Mouse (Mus musculus) gastrocnemius, adult 8-10 months (tissue): ENCODE data around the gene Cidec. TPM values are rescaled to one million over a fixed set of nuclear protein-coding genes. Genes with fewer than 3 reads are reported as not detected.
A peak's percentile ranks its signal among the peaks of the same experiment; 100 is the strongest.

Experiments
- DNase-seq, 2 experiments: peaks; one replicate each; pipeline ENCODE4 v3.0.0; 2022; ENCODE audit warnings: low spot score in 2 of 2
- total RNA-seq, 4 experiments: library from RNA; stranded (reverse); gene quantifications; 2 replicates each; pipeline ENCODE4 v1.2.4; 2022

Cidec gene
- total RNA-seq: 10 to 100 TPM in 3 of 4 experiments, 1 to 10 TPM in 1; 3.8 to 35.8 (median 19.8) TPM

DNA sequence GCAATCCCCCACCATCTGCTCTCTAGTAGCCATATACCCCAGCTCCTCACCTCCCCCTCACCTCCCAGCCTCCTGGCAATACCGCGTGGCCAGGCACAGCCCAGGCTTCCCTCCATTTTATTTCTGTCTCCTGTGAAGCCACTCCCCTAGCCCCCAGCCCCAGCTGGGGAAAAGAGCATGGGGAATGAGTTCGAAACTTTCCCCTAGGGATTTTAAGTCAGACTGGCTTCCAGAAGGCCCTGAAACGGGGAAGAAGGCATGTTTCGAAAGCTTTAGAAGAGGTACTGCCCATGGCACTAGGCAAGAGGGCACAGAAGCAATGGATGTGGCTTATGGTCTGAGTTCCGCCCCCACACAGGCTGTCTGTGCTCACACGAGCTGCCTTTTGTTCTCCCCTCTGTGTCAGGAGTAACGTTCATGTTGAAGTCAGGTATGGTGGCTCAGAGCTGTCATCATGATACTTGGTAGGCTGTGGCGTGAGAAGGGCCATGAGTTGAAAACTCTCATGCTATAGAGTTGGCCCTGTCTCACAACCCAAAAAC lies at the start of gene Cidec:
Cidec (minus strand) TSS at position 97 of the 542 bp plus-strand sequence.
- DNase-seq: no peak

DNA sequence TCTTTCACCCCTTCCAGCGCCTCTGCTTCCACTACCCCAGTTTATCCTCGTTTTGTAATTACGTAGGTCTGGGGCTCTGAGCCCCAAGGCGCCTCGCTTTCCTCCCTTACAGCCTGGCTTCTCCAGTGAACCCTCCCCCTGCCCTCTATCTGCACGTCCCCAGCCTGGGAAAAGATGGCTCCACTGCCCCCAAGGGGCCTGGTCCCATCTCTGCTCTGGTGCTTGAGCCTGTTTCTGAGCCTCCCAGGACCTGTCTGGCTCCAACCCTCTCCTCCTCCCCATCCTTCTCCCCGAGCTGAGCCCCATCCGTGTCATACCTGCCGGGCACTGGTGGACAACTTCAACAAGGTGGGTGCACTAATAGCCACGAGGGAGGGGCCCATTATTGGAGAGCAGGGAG lies 48.2 kb upstream of the Cidec start:
- no peak for DNase-seq

DNA sequence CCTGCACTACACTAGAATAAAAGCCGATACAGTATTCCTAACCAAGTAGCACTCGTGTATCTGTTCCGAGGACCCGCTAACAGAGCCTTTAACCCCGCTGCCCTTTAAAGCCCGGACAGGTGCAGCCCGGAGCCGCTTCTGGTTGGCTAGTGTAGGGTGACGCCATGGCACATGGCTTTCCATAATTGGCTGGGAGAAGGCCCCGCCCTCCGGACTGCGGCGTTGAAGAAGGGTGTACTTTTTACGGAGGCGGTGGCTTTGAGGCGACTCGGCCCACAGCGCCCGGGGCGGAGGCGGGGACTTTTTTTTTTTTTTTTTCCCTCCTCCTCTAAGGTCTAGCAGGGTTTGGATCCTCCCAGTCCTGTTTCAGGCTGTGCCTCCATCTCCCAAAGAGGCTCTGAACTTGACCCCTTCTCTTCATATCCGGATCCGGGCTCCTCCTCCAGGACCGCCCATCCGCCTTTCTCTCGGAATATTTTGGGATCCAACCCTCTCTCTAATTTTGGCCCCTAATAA lies 47.6 kb upstream of the Cidec start, which contains the start of gene Creld1:
Creld1 (plus strand) TSS at position 198 of the 516 bp plus-strand sequence.
- DNase-seq: peak; percentile 92 to 95

- DNase-seq: peak in 1 of 2 experiments; percentile 45
These were observed 47.0 kb upstream of the Cidec start for GRCm38 (mm10) chr6:113482477-113483099.

DNA sequence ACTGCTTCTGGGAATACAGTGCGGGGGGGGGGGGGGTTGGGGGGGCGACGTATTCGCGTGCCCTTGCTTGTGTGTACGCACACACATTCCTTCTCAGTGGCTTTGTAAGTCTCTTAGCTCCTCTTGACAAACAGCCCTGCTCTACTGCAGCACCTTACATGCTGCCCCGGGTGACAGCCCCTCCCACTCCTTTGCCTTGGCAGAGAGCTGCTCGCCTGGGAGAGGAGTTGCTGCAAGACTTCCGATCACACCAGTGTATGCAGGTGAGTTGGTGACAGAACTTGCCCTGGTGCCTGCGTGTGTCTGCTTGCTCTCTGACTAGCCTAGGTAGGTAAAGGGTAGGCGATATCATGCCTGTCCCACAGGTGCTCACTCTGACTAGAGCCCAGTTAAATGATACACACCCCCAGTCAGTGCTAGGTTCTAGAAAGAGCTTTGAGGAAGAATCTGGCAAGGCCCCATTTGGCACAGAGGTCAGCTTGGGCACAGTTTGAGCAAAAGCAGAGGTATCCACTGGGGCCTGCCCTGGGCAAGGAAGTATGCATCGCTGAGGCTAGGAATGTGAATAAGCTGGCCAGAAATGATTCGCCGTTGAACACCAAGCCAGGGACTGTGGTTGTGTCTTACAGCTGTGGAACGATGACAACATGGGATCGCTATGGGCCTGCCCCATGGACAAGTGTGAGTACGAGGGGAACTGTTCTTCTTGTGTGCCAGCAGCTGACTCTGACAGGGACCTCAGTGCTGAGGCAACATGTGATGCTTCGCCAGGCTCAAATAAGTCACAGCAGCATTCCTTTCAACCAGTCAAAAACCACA lies 45.2 kb upstream of the Cidec start:
- no peak for DNase-seq

DNA sequence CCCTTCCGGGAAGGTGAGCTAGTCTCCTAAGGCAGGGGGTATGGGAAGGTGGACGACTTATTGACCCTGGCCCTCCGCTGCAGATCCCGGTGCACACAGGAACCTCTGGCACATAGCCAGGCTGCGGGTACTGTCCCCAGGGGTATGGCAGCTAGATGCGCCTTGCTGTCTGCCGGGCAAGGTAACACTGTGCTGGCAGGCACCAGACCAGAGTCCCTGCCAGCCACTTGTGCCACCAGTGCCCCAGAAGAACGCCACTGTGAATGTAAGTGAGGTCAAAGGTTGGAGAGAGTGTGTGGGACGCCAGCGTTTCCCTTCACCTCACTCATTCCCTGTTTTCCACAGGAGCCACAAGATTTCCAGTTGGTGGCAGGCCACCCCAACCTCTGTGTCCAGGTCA lies 43.3 kb upstream of the Cidec start:
- no peak for DNase-seq

DNA sequence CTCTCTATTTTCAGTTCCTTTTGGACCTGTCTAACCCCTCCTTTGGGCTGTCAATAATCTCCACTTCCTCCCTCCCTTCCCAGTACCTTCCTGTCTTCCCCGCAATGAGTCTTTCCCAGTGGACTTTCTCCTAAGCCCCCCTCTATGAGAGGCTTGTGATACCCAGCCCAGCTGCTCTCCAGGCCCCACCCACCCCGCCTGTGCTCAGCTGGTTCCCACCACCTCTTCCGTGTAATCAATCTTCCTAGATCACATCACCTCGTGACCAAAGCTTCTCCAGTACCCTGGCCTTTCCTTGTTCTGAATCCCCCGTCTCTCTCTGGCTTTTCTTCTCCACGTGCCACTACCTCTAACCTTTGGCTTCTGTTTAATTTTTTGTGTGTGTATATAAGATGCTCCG lies 41.8 kb upstream of the Cidec start:
- DNase-seq: no peak

DNA sequence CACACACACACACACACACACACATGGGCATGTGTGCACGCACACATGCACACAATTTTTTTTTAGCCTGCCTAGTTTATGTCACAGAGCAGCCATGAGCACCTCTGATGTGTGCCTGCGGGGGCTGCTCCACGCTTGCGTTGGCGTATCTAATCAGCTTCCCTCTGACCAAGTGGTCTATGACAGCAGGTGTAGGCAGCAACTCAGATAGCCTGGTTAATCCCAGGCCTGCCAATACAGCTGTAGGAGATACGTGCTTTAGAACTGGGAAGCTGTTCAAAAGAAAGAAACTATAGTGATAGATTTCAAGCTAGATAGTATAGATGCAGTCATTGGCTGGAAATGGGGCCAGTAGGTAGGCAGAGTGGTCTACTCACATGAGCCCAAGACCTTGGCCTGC lies 38.2 kb upstream of the Cidec start:
- DNase-seq: no peak

GRCm38 (mm10) chr6:113473246-113473645 lies 37.7 kb upstream of the Cidec start:
- no peak for DNase-seq

DNA sequence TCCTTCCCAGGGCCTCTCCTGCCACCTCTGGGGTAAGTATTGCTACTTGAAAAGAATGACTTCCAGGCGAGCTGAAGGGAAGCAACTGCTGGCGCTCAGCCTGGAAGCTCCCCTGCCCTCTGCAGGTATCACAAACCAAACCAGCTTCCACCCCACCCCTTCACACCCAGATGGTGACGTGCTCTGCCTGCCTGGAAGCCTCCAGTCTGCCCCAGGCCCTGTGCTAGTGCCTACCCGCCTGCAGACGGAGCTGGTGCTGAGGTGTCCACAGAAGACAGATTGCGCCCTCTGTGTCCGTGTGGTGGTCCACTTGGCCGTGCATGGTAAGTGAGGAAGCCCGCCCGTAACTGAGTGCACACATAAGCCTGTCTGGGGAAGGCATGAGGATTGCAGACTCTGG lies 36.5 kb upstream of the Cidec start:
- no peak for DNase-seq

DNA sequence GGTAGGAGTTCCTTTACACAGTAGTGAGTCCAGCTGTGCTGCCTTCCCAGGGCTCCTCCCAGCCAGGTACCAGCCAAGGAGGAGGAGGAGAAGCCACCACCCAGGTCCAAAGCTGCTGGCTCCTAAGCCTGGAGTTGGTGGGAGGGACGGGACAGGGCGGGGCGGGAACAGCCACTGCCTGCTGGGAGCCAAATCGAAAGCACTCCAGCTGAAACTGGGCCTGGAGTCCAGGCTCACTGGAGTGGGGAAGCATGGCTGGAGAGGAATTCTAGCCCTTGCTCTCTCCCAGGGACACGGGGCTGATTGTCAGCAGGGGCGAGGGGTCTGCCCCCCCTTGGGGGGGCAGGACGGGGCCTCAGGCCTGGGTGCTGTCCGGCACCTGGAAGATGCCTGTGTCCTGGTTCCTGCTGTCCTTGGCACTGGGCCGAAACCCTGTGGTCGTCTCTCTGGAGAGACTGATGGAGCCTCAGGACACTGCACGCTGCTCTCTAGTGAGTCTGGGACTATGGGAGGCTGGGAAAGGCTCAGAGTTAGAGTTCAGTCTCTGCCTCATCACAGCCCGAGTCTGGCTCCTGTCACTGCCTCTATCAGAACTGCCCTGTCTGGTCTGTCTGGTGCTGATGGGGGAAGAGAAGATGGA lies 35.9 kb upstream of the Cidec start, which contains the start of gene Il17rc:
Il17rc (plus strand) TSS at position 131 of the 640 bp plus-strand sequence.
- peak; percentile 39 to 40 for DNase-seq

- peak; percentile 58 to 70 for DNase-seq
These were observed 33.9 kb upstream of the Cidec start for GRCm38 (mm10) chr6:113469432-113469831.

DNA sequence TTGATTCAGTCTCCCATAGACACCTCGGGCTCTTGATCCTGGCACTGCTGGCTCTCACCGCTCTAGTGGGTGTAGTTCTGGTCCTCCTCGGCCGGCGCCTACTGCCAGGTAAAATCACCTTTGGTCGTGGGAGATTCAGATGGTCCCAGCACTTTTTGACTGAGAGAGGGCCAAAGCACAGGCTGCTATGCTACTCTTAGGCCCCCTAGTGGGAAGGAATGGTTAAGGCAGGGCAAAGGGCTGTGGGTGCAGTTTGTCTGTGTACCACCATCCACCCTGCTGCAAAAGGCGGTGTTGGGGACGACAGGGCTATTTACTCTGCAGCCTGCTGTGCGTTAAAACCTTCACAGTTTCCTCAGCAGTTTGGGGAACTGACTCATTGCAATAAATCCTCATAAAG lies 33.5 kb upstream of the Cidec start:
- DNase-seq: peak; percentile 54 to 57

DNA sequence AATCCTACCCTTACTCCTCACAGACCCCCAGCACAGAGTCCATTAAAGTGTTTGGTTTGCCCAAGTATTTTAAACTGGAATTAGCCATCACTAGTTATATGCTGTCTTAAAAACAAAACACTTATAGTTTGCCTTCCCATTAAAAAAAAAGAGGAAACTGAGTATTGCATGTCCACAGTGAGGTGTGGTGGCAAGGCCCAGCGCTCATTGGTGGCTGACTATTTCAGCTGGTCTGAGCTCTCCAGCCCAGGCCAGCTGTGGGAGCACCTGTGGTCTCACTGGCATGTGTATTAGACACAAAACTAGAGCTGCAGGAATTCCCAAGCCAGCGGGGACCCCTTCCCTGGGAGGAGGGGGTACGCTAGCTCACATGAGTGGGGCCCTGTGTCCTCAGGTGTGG lies 33.0 kb upstream of the Cidec start:
- no peak for DNase-seq

DNA sequence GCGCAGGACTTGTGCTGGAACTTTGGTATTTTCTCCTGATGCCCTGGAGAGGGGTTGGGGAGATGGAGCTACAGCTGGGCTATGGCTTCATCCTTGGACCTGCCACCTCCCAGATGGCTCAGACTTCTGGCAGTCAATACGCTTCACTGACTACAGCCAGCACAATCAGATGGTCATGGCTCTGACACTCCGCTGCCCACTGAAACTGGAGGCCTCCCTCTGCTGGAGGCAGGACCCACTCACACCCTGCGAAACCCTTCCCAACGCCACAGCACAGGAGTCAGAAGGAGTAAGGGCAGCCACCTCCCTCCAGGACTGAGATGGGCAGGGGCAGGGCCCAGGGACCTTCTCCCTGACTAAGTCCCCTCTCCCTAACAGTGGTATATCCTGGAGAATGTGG lies 30.0 kb upstream of the Cidec start:
- DNase-seq: no peak

- DNase-seq: no peak
These were observed 28.5 kb upstream of the Cidec start for GRCm38 (mm10) chr6:113464040-113464439.

DNA sequence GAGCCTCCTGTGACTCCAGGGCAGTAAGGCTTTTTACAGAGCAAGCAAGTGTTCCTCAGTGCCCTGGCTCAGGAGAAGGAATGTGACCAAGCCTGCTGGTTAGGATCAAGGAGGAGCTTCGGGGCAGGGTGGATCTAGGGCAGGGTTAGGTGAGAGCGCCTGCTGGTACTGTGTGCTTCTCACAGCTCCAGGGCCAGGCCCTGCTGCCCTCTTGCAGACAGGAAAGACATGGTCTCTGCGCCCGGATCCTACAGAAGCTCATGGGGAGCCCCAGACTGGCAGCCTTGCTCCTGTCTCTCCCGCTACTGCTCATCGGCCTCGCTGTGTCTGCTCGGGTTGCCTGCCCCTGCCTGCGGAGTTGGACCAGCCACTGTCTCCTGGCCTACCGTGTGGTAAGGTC lies 23.1 kb upstream of the Cidec start:
- DNase-seq: no peak

DNA sequence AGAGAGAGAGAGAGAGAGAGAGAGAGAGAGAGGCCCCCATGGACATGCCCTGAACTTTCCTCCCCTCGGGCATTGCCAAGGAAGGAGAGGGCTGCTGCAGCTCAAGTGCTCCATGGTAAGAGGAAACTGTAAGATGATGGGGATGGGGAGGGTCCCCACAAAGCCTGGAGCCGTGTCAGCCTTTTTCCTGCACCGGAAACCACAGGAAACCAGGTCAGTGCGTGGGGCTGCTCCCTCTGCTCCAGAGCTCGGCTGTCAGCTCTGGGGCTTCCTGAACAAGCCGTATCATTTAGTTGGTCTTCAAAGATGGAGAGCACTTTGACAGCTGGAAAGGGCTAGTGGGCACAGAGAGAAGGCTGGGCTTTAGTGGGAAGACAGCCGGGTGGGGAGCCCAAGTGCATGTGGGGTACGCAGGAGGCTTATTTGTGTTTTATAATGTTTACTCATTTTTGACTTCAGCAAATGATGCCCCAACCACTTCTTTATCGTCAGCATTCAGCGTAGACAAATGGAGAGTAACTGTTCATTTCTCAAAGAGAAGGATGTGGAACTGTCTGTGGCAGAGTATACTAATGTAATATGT lies 22.5 kb upstream of the Cidec start, which contains the start of gene Il17re:
Il17re (plus strand) TSS at position 533 of the 583 bp plus-strand sequence.
- DNase-seq: no peak

DNA sequence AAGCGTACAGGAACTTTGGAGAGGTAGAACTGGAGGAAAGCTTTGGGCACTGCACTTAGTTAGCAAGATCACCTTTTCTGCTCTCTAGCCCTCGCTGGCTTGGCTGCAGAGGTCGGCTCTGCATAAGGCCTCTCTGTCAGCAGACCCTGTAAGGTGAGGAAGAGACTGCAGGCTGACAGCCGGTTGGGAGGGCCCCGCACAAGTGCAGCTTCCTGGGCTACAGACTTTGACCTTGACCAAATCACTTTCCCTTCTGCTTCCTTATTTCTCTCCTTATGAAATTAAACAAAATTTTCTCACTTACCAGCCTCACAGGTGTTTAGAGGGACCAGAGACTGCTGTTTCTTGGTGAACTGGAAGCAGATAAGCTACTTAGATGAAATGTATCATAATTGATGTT lies 19.4 kb upstream of the Cidec start:
- DNase-seq: no peak

GRCm38 (mm10) chr6:113451839-113452238 lies 16.3 kb upstream of the Cidec start:
- no peak for DNase-seq

DNA sequence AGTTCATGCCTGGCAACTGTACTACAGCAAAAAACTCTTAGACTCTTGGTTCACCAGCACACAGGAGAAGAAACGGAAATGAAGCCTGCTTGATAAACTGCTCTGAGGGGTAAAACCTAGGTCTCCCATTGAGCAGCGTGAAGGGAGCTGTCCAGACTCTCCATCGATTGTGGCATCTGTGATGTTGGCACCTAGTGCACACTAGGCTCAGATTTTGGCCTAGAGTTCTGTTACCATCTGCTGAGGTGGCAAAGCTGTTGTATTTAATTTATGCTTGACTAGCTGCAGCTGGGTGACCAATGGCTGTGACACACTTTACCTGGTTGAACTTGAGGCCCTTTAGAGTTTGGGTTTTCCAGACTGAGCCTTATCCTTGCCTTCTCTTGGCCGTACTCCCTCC lies 12.1 kb upstream of the Cidec start:
- DNase-seq: no peak
